Mouse (Mus musculus): Measurements from ENCODE around the gene Yipf4. TPM values are rescaled to one million over a fixed set of nuclear protein-coding genes. Genes with fewer than 3 reads are reported as not detected.
A peak's percentile ranks its signal among the peaks of the same experiment; 100 is the strongest.

Yipf4 gene
- polyA plus RNA-seq, 1 experiment from 2014 or later, result 31.4 TPM

DNA sequence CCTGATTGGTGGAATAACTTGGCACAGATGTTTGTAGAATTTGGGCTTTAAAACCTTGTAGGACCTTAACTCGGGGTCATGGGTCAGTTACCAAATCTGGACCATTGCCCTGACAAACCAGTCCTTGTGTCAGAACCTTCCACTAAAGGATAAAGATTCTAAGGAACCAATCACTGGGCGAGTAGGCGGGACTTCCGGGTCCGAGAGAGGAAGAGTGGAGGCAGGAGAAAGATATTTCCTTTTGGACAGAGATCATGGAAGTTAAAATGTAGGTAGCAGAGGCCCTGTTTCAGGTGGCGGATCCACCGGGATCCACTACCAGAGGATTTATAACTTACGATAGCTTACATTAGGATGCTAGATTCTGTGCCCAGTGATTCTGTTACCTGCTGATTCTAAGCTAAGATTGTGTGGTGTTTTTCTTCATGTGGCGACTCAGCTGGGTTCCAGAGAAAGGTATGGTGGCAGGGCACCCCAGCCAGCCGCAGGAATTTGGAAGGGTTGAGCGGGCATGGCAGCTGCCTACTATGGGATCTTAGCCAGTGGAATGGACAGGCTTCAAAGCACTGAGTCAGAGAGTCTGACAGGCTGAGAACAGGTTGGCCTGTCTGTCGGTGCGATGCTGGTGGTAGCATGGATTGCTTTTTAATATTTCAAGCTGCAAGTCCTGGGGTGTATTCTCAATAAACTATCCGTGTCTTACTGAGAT lies 8.8 kb upstream of the Yipf4 start:
- H3K27me3 ChIP-seq (replicated peaks; ENCODE audit: low read depth, poor library complexity, severe bottlenecking), result no peaks in the 10 kb centered on the region
- 86% methylated on average over 14 of the region's 14 CpGs for WGBS
- no peak overlapping the region for H3K27ac ChIP-seq (replicated peaks)
- DNase-seq (ENCODE audit: low spot score), result no peak
- no peaks in the 10 kb centered on the region for H3K9me3 ChIP-seq
- H3K4me3 ChIP-seq, result no peak overlapping the region
- H3K36me3 ChIP-seq (replicated peaks), result no peaks in the 10 kb centered on the region
- H3K4me1 ChIP-seq, result no peaks in the 10 kb centered on the region

DNA sequence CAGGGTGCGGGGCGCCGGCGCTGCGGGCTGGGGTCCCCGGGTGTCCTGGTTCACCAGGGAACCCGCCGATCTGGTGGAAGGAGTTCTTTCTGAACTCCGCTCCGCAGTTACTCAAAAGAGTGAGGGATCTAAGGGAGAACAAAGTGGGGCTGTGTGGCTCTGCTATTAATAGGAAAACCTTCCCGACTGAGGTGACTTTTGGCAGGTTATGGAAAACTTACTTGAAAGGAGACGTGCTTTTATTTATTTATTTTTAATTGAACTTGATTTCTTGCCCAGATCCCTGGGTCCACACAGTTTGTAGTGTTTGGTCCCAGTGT lies 568 bp downstream of the Yipf4 start:
- under 1% methylated on average over 12 of the region's 12 CpGs for WGBS
- peak overlapping the region; percentile 87 for H3K27ac ChIP-seq (replicated peaks)
- H3K4me3 ChIP-seq, result peak overlapping the region; percentile 100

GRCm38 (mm10) chr17:74491565-74491964 lies 2.3 kb downstream of the Yipf4 start:
- 94% methylated on average over 3 of the region's 3 CpGs for WGBS
- Histone ChIP-seq H3K27ac (replicated peaks) (no peak overlapping the region), H3K9me3 (no peaks in the 10 kb centered on the region), H3K36me3 (replicated peaks) (peaks cover 47% of the 10 kb centered on the region), H3K27me3 (replicated peaks; ENCODE audit: low read depth, poor library complexity, severe bottlenecking) (no peaks in the 10 kb centered on the region), H3K4me1 (peaks cover 6% of the 10 kb centered on the region), H3K4me3 (no peak overlapping the region)
- no peak for DNase-seq (ENCODE audit: low spot score)

More for the DNA sequence above, 568 bp downstream of the Yipf4 start:
- Histone ChIP-seq H3K36me3 (replicated peaks) (peaks cover 32% of the 10 kb centered on the region), H3K4me1 (peaks cover 6% of the 10 kb centered on the region), H3K9me3 (no peaks in the 10 kb centered on the region), H3K27me3 (replicated peaks; ENCODE audit: low read depth, poor library complexity, severe bottlenecking) (no peaks in the 10 kb centered on the region)
- DNase-seq (ENCODE audit: low spot score), result no peak

- Histone ChIP-seq H3K4me1 (no peaks in the 10 kb centered on the region), H3K36me3 (replicated peaks) (peaks cover 57% of the 10 kb centered on the region), H3K27ac (replicated peaks) (no peak overlapping the region), H3K4me3 (no peak overlapping the region), H3K27me3 (replicated peaks; ENCODE audit: low read depth, poor library complexity, severe bottlenecking) (no peaks in the 10 kb centered on the region), H3K9me3 (no peaks in the 10 kb centered on the region)
- no peak for DNase-seq (ENCODE audit: low spot score)
- 92% methylated on average over 4 of the region's 4 CpGs for WGBS
Observed at GRCm38 (mm10) chr17:74500204-74500603, 10.9 kb downstream of the Yipf4 start.

- no peak overlapping the region for H3K27ac ChIP-seq (replicated peaks)
- H3K9me3 ChIP-seq, result no peaks in the 10 kb centered on the region
- no peaks in the 10 kb centered on the region for H3K27me3 ChIP-seq (replicated peaks; ENCODE audit: low read depth, poor library complexity, severe bottlenecking)
- no peak for DNase-seq (ENCODE audit: low spot score)
- H3K4me1 ChIP-seq, result no peaks in the 10 kb centered on the region
- peaks cover 48% of the 10 kb centered on the region for H3K36me3 ChIP-seq (replicated peaks)
- H3K4me3 ChIP-seq, result no peak overlapping the region
Observed at GRCm38 (mm10) chr17:74501085-74501484, 11.8 kb downstream of the Yipf4 start.

DNA sequence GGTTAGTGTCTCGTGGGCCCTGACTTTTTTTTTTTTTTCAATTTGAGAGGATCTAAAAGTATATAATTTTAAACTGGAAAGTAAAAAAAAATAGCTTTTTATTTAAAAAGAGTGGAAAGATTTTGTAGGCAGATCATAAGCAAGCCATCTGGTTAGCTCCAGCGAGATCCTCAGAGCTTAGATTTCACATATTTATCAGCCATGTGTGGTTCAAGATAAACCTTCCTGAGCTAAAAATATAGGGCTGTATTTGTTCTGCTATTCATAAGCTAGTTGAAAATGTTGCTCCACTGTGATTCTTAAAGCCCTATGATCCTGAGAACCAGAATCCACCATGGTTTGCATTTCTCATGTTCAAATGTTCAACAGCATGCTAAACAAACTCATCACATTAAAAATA lies 18.6 kb downstream of the Yipf4 start:
- H3K27ac ChIP-seq (replicated peaks), result no peak overlapping the region
- 86% methylated on average over 2 of the region's 2 CpGs for WGBS

DNA sequence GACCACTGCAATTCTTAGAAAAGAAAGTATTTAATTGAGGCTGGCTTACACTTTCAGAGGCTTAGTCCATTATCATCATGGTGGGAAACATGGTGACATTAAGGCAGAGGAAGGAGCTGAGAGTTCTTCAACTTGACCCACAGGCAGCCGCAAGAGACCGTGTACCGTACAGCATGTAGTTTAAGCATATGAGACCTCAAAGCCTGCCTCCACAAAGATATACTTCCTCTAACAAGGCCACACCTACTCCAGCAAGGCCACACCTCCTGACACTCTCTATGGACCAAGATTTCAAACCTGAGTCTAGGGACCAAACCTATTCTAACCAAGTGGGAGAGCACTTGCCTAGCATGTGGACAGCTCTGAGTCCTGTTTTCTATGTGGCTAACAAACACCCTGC lies 19.3 kb downstream of the Yipf4 start:
- H3K27me3 ChIP-seq (replicated peaks; ENCODE audit: low read depth, poor library complexity, severe bottlenecking), result no peaks in the 10 kb centered on the region
- 95% methylated on average over 3 of the region's 3 CpGs for WGBS
- no peaks in the 10 kb centered on the region for H3K36me3 ChIP-seq (replicated peaks)
- H3K9me3 ChIP-seq, result no peaks in the 10 kb centered on the region
- no peak overlapping the region for H3K27ac ChIP-seq (replicated peaks)
- H3K4me3 ChIP-seq, result no peak overlapping the region
- H3K4me1 ChIP-seq, result no peaks in the 10 kb centered on the region
- DNase-seq (ENCODE audit: low spot score), result no peak

More for the DNA sequence above, 18.6 kb downstream of the Yipf4 start:
- DNase-seq (ENCODE audit: low spot score), result no peak
- Histone ChIP-seq H3K4me1 (no peaks in the 10 kb centered on the region), H3K27me3 (replicated peaks; ENCODE audit: low read depth, poor library complexity, severe bottlenecking) (no peaks in the 10 kb centered on the region), H3K36me3 (replicated peaks) (no peaks in the 10 kb centered on the region), H3K9me3 (no peaks in the 10 kb centered on the region), H3K4me3 (no peak overlapping the region)

- H3K4me3 ChIP-seq, result no peak overlapping the region
- H3K9me3 ChIP-seq, result no peaks in the 10 kb centered on the region
- no peak overlapping the region for H3K27ac ChIP-seq (replicated peaks)
- WGBS, result 88% methylated on average over 2 of the region's 2 CpGs
- H3K27me3 ChIP-seq (replicated peaks; ENCODE audit: low read depth, poor library complexity, severe bottlenecking), result no peaks in the 10 kb centered on the region
- no peaks in the 10 kb centered on the region for H3K4me1 ChIP-seq
- H3K36me3 ChIP-seq (replicated peaks), result no peaks in the 10 kb centered on the region
- DNase-seq (ENCODE audit: low spot score), result no peak
Observed at GRCm38 (mm10) chr17:74512308-74512707, 23.0 kb downstream of the Yipf4 start.

GRCm38 (mm10) chr17:74522797-74523723 lies 33.8 kb downstream of the Yipf4 start:
- no peak for DNase-seq (ENCODE audit: low spot score)
- Histone ChIP-seq H3K4me3 (no peak overlapping the region), H3K27ac (replicated peaks) (no peak overlapping the region), H3K36me3 (replicated peaks) (no peaks in the 10 kb centered on the region), H3K4me1 (peaks cover 8% of the 10 kb centered on the region), H3K9me3 (no peaks in the 10 kb centered on the region), H3K27me3 (replicated peaks; ENCODE audit: low read depth, poor library complexity, severe bottlenecking) (no peaks in the 10 kb centered on the region)
- 82% methylated on average over 8 of the region's 8 CpGs for whole genome bisulfite sequencing

DNA sequence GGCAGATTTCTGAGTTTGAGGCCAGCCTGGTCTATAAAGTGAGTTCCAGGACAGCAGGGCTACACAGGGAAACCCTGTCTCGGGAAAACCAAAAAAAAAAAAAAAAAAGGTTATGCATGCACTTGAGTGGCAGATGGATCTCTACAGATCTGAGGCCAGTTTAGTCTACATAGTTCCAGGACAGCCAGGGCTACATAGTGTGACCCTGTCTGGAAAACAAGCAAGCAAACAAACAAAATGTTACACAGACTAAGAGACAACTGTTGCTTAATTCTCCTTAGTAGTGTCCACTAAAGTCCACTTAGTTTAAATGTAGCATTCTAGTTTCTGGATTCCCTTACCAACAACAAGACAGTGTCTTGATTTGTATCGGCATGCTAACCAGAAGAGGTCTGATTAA lies 36.8 kb downstream of the Yipf4 start:
- 89% methylated on average over 2 of the region's 2 CpGs for WGBS
- H3K27ac ChIP-seq (replicated peaks), result no peak overlapping the region
- no peaks in the 10 kb centered on the region for H3K27me3 ChIP-seq (replicated peaks; ENCODE audit: low read depth, poor library complexity, severe bottlenecking)
- H3K4me1 ChIP-seq, result peaks cover 25% of the 10 kb centered on the region
- H3K9me3 ChIP-seq, result no peaks in the 10 kb centered on the region
- H3K36me3 ChIP-seq (replicated peaks), result no peaks in the 10 kb centered on the region
- H3K4me3 ChIP-seq, result no peak overlapping the region
- DNase-seq (ENCODE audit: low spot score), result no peak

GRCm38 (mm10) chr17:74526806-74527653 lies 37.7 kb downstream of the Yipf4 start:
- Histone ChIP-seq H3K4me3 (peak overlapping the region; percentile 98), H3K36me3 (replicated peaks) (no peaks in the 10 kb centered on the region), H3K27me3 (replicated peaks; ENCODE audit: low read depth, poor library complexity, severe bottlenecking) (no peaks in the 10 kb centered on the region), H3K4me1 (peaks cover 25% of the 10 kb centered on the region), H3K27ac (replicated peaks) (peak overlapping the region; percentile 96), H3K9me3 (no peaks in the 10 kb centered on the region)
- 88% methylated on average over 9 of the region's 9 CpGs for WGBS
- no peak for DNase-seq (ENCODE audit: low spot score)
